Mouse (Mus musculus) E14TG2a.4 (cell line): ENCODE data around the gene 4930432M17Rik.

ENCODE experiments used
- CTCF ChIP-seq: conservative IDR thresholded peaks from 2 replicates; pipeline ENCODE4 v1.5.1; 2014; ENCODE audit warnings: low read length
- NANOG ChIP-seq: IDR thresholded peaks from 2 replicates; pipeline ENCODE4 v1.6.1; 2014; ENCODE audit warnings: borderline replicate concordance, low read length, mixed read lengths
- POU5F1 ChIP-seq: IDR thresholded peaks from 2 replicates; pipeline ENCODE4 v1.6.1; 2014; ENCODE audit warnings: low read length, borderline replicate concordance

- TF ChIP-seq POU5F1: no peak
- TF ChIP-seq CTCF: no peak
- no peak for TF ChIP-seq NANOG
Measured at GRCm38 (mm10) chr3:121656922-121657321, 13.6 kb upstream of the 4930432M17Rik start.
